Mouse (Mus musculus): ENCODE measurements around the gene Rasgef1b.

- no peak for TF ChIP-seq CTCF (IDR thresholded peaks at IDR 0.05; ENCODE audit: control insufficient read depth, insufficient read depth, low read length)
- no peak for TF ChIP-seq POLR2A (IDR thresholded peaks at IDR 0.05; ENCODE audit: borderline replicate concordance, control insufficient read depth, low read depth, low read length)
Observed at GRCm38 (mm10) chr5:99338826-99339225, 390.0 kb downstream of the Rasgef1b start.
